Mouse (Mus musculus): ENCODE results near the gene Sncb. TPM values are rescaled to one million over a fixed set of nuclear protein-coding genes. Genes with fewer than 3 reads are reported as not detected.
A peak's percentile ranks its signal among the peaks of the same experiment; 100 is the strongest.

Sncb gene
- polyA plus RNA-seq, 1 experiment from 2014 or later: 2.5 TPM

- H3K9ac ChIP-seq (ENCODE audit: low read depth, low read length): peak overlapping the region; percentile 71
- no peak for DNase-seq (ENCODE audit: low spot score)
- H3K27me3 ChIP-seq (ENCODE audit: control insufficient read depth, insufficient read depth, low read length): peaks cover 6% of the 10 kb centered on the region; the same call in 1 of the 2 replicates
- ATAC-seq (ENCODE audit: low FRiP score): no peak
- no peak overlapping the region for H3K27ac ChIP-seq (ENCODE audit: low read depth, low read length)
- peak overlapping the region; percentile 65 for H3K4me2 ChIP-seq (replicated peaks; ENCODE audit: low read depth, low read length)
- H3K4me1 ChIP-seq (replicated peaks; ENCODE audit: control insufficient read depth, insufficient read depth, low read length): peaks cover 3% of the 10 kb centered on the region; the same call in 1 of the 2 replicates
- no peaks in the 10 kb centered on the region for H3K36me3 ChIP-seq (ENCODE audit: control insufficient read depth, insufficient read depth, low read length)
- H3K9me3 ChIP-seq (ENCODE audit: control insufficient read depth, low read length): no peaks in the 10 kb centered on the region
- H3K4me3 ChIP-seq (ENCODE audit: low read depth, low read length): peak overlapping the region; percentile 60
- WGBS: 82% methylated on average over 8 of the region's 8 CpGs
These were observed 18.2 kb downstream of the Sncb start for GRCm38 (mm10) chr13:54748190-54748589.

GRCm38 (mm10) chr13:54746896-54747295 is 19.5 kb downstream of the Sncb start:
- WGBS: 44% methylated on average over 10 of the region's 10 CpGs
- peaks cover 3% of the 10 kb centered on the region; the same call in 1 of the 2 replicates for H3K4me1 ChIP-seq (replicated peaks; ENCODE audit: control insufficient read depth, insufficient read depth, low read length)
- H3K9me3 ChIP-seq (ENCODE audit: control insufficient read depth, low read length): no peaks in the 10 kb centered on the region
- no peaks in the 10 kb centered on the region for H3K36me3 ChIP-seq (ENCODE audit: control insufficient read depth, insufficient read depth, low read length)
- no peak overlapping the region for H3K4me2 ChIP-seq (replicated peaks; ENCODE audit: low read depth, low read length)
- DNase-seq (ENCODE audit: low spot score) (no peak), ATAC-seq (ENCODE audit: low FRiP score) (no peak)
- no peak overlapping the region for H3K9ac ChIP-seq (ENCODE audit: low read depth, low read length)
- no peak overlapping the region for H3K27ac ChIP-seq (ENCODE audit: low read depth, low read length)
- no peak overlapping the region for H3K4me3 ChIP-seq (ENCODE audit: low read depth, low read length)
- peaks cover 5% of the 10 kb centered on the region; the same call in 1 of the 2 replicates for H3K27me3 ChIP-seq (ENCODE audit: control insufficient read depth, insufficient read depth, low read length)

GRCm38 (mm10) chr13:54746110-54746509 is 20.3 kb downstream of the Sncb start:
- H3K9ac ChIP-seq (ENCODE audit: low read depth, low read length): no peak overlapping the region

GRCm38 (mm10) chr13:54738213-54738601 is 28.2 kb downstream of the Sncb start:
- WGBS: 3% methylated on average over 32 of the region's 34 CpGs
- Histone ChIP-seq H3K27me3 (ENCODE audit: control insufficient read depth, insufficient read depth, low read length) (peaks cover 40% of the 10 kb centered on the region), H3K36me3 (ENCODE audit: control insufficient read depth, insufficient read depth, low read length) (peaks cover 3% of the 10 kb centered on the region; the same call in 1 of the 2 replicates), H3K4me1 (replicated peaks; ENCODE audit: control insufficient read depth, insufficient read depth, low read length) (peaks cover 8% of the 10 kb centered on the region; the same call in 1 of the 2 replicates), H3K4me3 (ENCODE audit: low read depth, low read length) (peak overlapping the region; percentile 28; the same call in 1 of the 2 replicates), H3K9ac (ENCODE audit: low read depth, low read length) (0 out of 2 replicates have a peak overlapping the region, but pooled peaks have one; percentile 4), H3K9me3 (ENCODE audit: control insufficient read depth, low read length) (no peaks in the 10 kb centered on the region), H3K27ac (ENCODE audit: low read depth, low read length) (no peak overlapping the region), H3K4me2 (replicated peaks; ENCODE audit: low read depth, low read length) (peak overlapping the region; percentile 52)
- DNase-seq (ENCODE audit: low spot score) (no peak), ATAC-seq (ENCODE audit: low FRiP score) (no peak)

More at GRCm38 (mm10) chr13:54746110-54746509, 20.3 kb downstream of the Sncb start:
- Histone ChIP-seq H3K36me3 (ENCODE audit: control insufficient read depth, insufficient read depth, low read length) (no peaks in the 10 kb centered on the region), H3K4me2 (replicated peaks; ENCODE audit: low read depth, low read length) (no peak overlapping the region), H3K27ac (ENCODE audit: low read depth, low read length) (no peak overlapping the region), H3K9me3 (ENCODE audit: control insufficient read depth, low read length) (no peaks in the 10 kb centered on the region), H3K27me3 (ENCODE audit: control insufficient read depth, insufficient read depth, low read length) (no peaks in the 10 kb centered on the region; the same call in 1 of the 2 replicates), H3K4me1 (replicated peaks; ENCODE audit: control insufficient read depth, insufficient read depth, low read length) (peaks cover 3% of the 10 kb centered on the region; the same call in 1 of the 2 replicates), H3K4me3 (ENCODE audit: low read depth, low read length) (no peak overlapping the region)
- ATAC-seq (ENCODE audit: low FRiP score) (no peak), DNase-seq (ENCODE audit: low spot score) (no peak)
- 52% methylated on average over 6 of the region's 6 CpGs for WGBS

- peak overlapping the region; percentile 52 for H3K4me2 ChIP-seq (replicated peaks; ENCODE audit: low read depth, low read length)
- ATAC-seq (ENCODE audit: low FRiP score): peak; percentile 47; the same call in 1 of the 2 replicates
- 3% methylated on average over 84 of the region's 87 CpGs for WGBS
- H3K9ac ChIP-seq (ENCODE audit: low read depth, low read length): peak overlapping the region; percentile 31; the same call in 1 of the 2 replicates
- DNase-seq (ENCODE audit: low spot score): peak; percentile 65
- H3K27me3 ChIP-seq (ENCODE audit: control insufficient read depth, insufficient read depth, low read length): peaks cover 40% of the 10 kb centered on the region
- peak overlapping the region; percentile 28 for H3K4me3 ChIP-seq (ENCODE audit: low read depth, low read length)
- H3K4me1 ChIP-seq (replicated peaks; ENCODE audit: control insufficient read depth, insufficient read depth, low read length): peaks cover 8% of the 10 kb centered on the region; the same call in 1 of the 2 replicates
- H3K36me3 ChIP-seq (ENCODE audit: control insufficient read depth, insufficient read depth, low read length): peaks cover 3% of the 10 kb centered on the region; the same call in 1 of the 2 replicates
- no peak overlapping the region for H3K27ac ChIP-seq (ENCODE audit: low read depth, low read length)
- H3K9me3 ChIP-seq (ENCODE audit: control insufficient read depth, low read length): no peaks in the 10 kb centered on the region
These were observed 28.7 kb downstream of the Sncb start for GRCm38 (mm10) chr13:54737488-54738212.

GRCm38 (mm10) chr13:54736931-54737330 is 29.5 kb downstream of the Sncb start:
- H3K9ac ChIP-seq (ENCODE audit: low read depth, low read length): no peak overlapping the region
- 29% methylated on average over 3 of the region's 3 CpGs for WGBS
- no peak overlapping the region for H3K27ac ChIP-seq (ENCODE audit: low read depth, low read length)
- H3K27me3 ChIP-seq (ENCODE audit: control insufficient read depth, insufficient read depth, low read length): peaks cover 40% of the 10 kb centered on the region
- DNase-seq (ENCODE audit: low spot score) (no peak), ATAC-seq (ENCODE audit: low FRiP score) (no peak)
- H3K4me3 ChIP-seq (ENCODE audit: low read depth, low read length): no peak overlapping the region
- H3K4me2 ChIP-seq (replicated peaks; ENCODE audit: low read depth, low read length): no peak overlapping the region
- peaks cover 3% of the 10 kb centered on the region; the same call in 1 of the 2 replicates for H3K36me3 ChIP-seq (ENCODE audit: control insufficient read depth, insufficient read depth, low read length)
- no peaks in the 10 kb centered on the region for H3K9me3 ChIP-seq (ENCODE audit: control insufficient read depth, low read length)
- peaks cover 8% of the 10 kb centered on the region; the same call in 1 of the 2 replicates for H3K4me1 ChIP-seq (replicated peaks; ENCODE audit: control insufficient read depth, insufficient read depth, low read length)

- no peak overlapping the region for H3K4me3 ChIP-seq (ENCODE audit: low read depth, low read length)
- H3K9ac ChIP-seq (ENCODE audit: low read depth, low read length): no peak overlapping the region
- 78% methylated on average over 11 of the region's 11 CpGs for WGBS
- no peak for ATAC-seq (ENCODE audit: low FRiP score)
- no peaks in the 10 kb centered on the region for H3K27me3 ChIP-seq (ENCODE audit: control insufficient read depth, insufficient read depth, low read length)
- DNase-seq (ENCODE audit: low spot score): no peak
- H3K27ac ChIP-seq (ENCODE audit: low read depth, low read length): no peak overlapping the region
- no peaks in the 10 kb centered on the region for H3K36me3 ChIP-seq (ENCODE audit: control insufficient read depth, insufficient read depth, low read length)
- H3K4me1 ChIP-seq (replicated peaks; ENCODE audit: control insufficient read depth, insufficient read depth, low read length): no peaks in the 10 kb centered on the region
- no peak overlapping the region for H3K4me2 ChIP-seq (replicated peaks; ENCODE audit: low read depth, low read length)
- no peaks in the 10 kb centered on the region for H3K9me3 ChIP-seq (ENCODE audit: control insufficient read depth, low read length)
These were observed 40.3 kb downstream of the Sncb start for GRCm38 (mm10) chr13:54726131-54726530.

GRCm38 (mm10) chr13:54723143-54723542 is 43.3 kb downstream of the Sncb start:
- Histone ChIP-seq H3K4me3 (ENCODE audit: low read depth, low read length) (no peak overlapping the region), H3K4me2 (replicated peaks; ENCODE audit: low read depth, low read length) (no peak overlapping the region), H3K27me3 (ENCODE audit: control insufficient read depth, insufficient read depth, low read length) (no peaks in the 10 kb centered on the region), H3K9me3 (ENCODE audit: control insufficient read depth, low read length) (no peaks in the 10 kb centered on the region), H3K9ac (ENCODE audit: low read depth, low read length) (no peak overlapping the region), H3K4me1 (replicated peaks; ENCODE audit: control insufficient read depth, insufficient read depth, low read length) (no peaks in the 10 kb centered on the region), H3K36me3 (ENCODE audit: control insufficient read depth, insufficient read depth, low read length) (no peaks in the 10 kb centered on the region), H3K27ac (ENCODE audit: low read depth, low read length) (no peak overlapping the region)
- 89% methylated on average over 3 of the region's 3 CpGs for WGBS
- no peak for ATAC-seq (ENCODE audit: low FRiP score)
- no peak for DNase-seq (ENCODE audit: low spot score)

GRCm38 (mm10) chr13:54716916-54717315 is 49.5 kb downstream of the Sncb start:
- H3K4me2 ChIP-seq (replicated peaks; ENCODE audit: low read depth, low read length): no peak overlapping the region
- H3K27ac ChIP-seq (ENCODE audit: low read depth, low read length): no peak overlapping the region
- H3K4me1 ChIP-seq (replicated peaks; ENCODE audit: control insufficient read depth, insufficient read depth, low read length): no peaks in the 10 kb centered on the region
- no peaks in the 10 kb centered on the region for H3K36me3 ChIP-seq (ENCODE audit: control insufficient read depth, insufficient read depth, low read length)
- WGBS: 1% methylated on average over 5 of the region's 5 CpGs
- ATAC-seq (ENCODE audit: low FRiP score): no peak
- no peak overlapping the region for H3K4me3 ChIP-seq (ENCODE audit: low read depth, low read length)
- no peaks in the 10 kb centered on the region for H3K9me3 ChIP-seq (ENCODE audit: control insufficient read depth, low read length)
- DNase-seq (ENCODE audit: low spot score): peak; percentile 72
- no peaks in the 10 kb centered on the region for H3K27me3 ChIP-seq (ENCODE audit: control insufficient read depth, insufficient read depth, low read length)
- H3K9ac ChIP-seq (ENCODE audit: low read depth, low read length): no peak overlapping the region
